Mouse (Mus musculus) megakaryocyte, embryonic 14.5 days (primary cell): ENCODE data around the gene Coq10a.

ENCODE experiments used
- FLI1 ChIP-seq: IDR thresholded peaks from 2 replicates; pipeline ENCODE4 v1.6.1; 2012; ENCODE audit warnings: low read length, inconsistent platforms, mixed read lengths
- GATA1 ChIP-seq: IDR thresholded peaks from 3 replicates; pipeline ENCODE4 v1.6.1; 2012; ENCODE audit warnings: mixed read lengths, low read length, inconsistent platforms, borderline replicate concordance

DNA sequence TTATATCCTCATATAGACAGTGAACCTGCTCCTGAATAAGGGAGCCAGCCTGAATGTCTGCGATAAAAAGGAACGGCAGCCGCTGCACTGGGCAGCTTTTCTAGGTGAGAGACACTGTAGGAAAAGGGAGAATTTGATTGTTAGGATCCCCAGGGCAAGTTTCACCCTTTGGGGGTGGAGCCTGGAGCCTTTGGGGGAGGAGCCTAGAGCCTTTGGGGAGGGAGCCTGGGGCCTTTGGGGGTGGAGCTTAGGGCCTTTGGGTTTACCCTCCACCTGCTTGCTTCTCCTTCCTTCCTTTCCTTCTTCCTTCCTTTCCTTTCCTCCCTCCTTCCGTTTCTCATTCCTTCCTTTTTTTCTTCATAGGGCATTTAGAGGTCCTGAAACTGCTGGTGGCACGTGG lies 11.8 kb upstream of the Coq10a start:
- TF ChIP-seq GATA1, result no peak
- no peak for TF ChIP-seq FLI1
